Mouse (Mus musculus) ovary, postnatal 10 days (tissue): ENCODE results near the gene Mgarp.
A peak's percentile ranks its signal among the peaks of the same experiment; 100 is the strongest.
"Not testable (repeated sequence)": the region's sequence is repeated elsewhere in the genome, so short reads cannot be mapped to it uniquely, and the experiment has no call there.

Source experiments
- DNase-seq: peaks from one replicate; pipeline ENCODE4 v3.0.0; 2022; ENCODE audit warnings: low spot score

Mgarp gene

DNA sequence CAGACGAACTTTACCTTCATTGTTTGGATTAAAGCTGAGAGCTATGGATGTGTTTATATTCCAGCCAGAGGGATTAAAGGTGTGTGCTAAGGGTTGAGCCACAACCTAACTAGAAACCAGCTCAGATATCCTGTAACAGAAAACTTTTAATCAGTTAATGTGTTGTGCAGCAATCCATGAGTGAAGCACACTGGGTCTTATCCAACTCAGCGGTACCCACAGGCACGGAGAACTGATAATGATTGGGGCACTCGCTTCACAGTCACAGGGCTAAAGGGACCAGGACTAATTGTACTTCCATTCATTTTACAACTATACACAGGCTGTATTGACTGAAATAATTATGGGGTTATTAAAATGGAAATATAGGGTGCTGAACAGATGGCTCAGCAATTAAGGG lies 29.6 kb downstream of the Mgarp start:
- DNase-seq: no peak

DNA sequence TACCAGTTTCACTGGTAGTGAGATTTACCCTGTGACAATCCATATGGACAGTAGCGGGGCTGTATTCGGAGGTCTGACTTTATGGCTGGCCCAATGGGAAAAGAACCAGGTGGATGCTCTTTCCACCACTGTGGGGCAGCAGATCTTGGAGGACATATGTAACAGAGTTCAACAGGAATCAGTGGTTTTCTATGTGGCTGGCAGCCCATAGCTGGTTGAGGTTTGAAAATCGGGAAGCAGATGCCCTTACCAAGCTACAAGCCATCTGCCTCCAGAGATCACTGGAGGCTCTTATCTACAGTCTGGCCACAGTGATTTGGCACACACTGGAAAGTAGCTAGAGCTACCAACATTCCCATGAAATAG lies 31.0 kb downstream of the Mgarp start:
- no peak for DNase-seq

DNA sequence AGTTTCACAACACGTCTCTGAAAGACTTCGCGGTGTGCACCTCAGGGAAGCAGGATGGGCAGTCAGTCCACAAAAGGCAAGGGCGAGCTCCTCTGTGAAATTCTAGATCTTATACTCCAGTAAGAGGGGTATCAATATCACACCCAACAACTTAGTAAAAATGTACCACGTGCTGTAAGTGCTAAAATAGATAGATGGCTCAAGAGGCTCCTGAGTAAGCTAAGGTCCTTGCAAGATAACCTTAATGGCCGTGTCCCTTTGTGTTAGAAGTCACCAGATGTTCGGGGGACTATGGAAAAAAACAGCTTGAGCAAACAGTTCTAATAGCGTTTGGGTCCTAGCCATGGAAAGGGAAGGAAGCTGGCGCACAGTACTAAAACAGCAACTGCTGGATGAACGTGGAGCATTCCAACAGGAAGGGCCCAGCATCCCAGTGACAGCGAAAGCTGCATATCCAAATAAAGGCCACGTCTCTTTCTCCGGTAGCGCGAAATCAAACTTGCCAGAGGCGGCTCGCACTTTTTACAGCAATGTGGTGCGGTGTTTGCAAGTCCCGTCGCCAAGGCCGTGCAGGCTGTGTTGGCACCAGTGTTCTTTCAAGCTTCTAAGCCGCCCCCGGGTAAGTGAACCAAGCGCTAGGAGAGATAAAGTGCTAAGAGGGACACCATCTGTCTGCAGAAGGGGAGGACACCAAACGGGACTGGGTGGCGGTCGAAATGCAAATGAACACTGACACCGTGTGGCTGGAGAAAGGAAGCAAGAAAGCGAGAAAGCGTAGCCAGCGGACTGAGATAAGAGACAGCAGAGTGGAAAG lies 31.6 kb downstream of the Mgarp start:
- DNase-seq: peak; percentile 41

DNA sequence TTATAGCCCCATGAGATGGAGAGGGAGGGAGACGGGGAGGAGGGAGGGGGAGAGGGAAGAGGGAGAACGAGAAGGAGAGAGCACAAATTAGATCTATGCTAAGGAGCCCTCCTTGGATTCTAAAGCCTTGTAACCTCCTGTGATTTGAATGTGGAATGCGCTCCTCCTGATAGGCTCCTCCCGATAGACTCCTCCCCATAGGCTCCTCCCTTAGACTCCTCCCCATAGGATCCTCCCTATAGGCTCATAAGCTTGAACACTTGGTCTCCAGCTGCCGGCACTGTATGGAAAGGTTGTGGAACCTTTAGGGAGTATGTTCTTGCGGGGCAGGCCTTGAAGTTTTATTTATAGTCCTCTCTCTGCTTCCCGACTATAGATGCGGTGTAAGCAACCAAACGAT lies 35.5 kb downstream of the Mgarp start:
- no peak for DNase-seq

DNA sequence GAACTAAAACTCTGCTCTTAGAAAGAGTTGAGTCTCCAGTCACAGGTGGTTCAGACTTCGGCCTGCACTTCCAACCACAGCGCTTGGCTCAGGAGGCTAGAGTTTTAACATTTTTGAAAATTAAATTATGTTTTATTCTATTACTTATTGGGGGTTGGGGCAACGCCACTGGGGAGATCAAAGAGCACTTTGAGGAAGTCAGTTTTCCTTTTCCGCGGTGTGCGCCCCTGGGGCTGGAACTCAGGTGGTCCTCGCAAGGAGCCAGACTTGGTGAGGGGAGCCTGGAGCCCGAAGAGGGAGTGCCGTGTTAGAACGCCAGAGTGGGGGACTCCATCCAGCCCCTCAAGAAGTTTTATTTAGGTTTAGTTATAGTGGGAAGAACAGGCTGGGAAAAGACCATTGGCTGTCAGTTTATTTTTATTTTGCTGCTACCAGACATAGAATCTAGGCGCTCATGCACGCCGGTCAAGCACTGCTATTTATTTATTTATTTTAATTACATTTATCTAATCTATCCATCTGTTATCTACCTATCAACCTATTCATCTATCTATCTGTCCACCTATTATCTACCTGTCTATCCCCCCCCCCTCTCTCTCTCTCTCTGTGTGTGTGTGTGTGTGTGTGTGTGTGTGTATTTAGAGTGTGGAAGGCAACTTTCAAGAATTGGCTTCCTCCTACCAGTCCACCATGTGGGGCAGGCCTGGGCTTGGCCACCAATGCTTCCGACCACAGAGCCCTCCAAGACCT lies 36.8 kb downstream of the Mgarp start:
- no peak for DNase-seq

DNA sequence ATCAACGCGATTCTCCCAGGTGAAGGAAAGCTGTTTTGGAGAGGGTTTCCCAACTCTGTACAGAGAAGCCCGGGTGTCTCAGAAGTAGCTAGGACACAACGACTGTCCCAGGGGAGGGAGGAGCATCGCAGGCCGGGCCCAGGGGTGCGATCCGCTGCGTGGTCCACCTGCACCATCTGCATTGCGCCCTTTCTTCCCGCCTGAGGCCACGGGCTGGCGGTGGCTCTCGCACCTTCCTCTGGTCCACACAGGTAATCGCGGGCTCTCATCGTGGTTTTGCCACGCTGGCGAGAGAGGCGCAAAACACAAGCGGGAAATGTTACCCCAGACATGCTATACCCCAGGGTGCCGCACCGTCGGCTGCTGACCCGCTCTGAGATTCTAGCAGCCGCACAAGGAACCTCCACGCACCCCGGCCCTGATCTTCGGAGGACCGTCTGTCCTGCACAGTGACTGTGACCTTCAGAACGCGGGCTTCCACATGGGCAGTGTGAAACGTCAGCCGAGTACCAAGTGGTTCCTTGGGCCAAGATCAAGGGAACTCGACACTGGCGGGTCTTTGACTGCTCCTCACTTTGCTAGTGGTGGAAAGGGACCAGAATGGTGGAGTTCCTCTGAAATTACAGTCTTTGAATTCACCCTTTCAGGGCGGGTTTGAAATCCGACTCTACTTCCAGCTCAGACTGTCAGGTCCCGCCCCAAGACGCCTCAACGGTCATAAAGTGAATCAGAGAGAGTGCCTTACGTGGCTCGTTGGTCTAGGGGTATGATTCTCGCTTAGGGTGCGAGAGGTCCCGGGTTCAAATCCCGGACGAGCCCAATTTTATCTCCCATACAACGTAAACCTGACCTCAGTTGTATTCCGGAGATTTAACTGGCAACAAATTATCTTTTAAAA lies 37.6 kb downstream of the Mgarp start:
- peak; percentile 76 for DNase-seq

DNA sequence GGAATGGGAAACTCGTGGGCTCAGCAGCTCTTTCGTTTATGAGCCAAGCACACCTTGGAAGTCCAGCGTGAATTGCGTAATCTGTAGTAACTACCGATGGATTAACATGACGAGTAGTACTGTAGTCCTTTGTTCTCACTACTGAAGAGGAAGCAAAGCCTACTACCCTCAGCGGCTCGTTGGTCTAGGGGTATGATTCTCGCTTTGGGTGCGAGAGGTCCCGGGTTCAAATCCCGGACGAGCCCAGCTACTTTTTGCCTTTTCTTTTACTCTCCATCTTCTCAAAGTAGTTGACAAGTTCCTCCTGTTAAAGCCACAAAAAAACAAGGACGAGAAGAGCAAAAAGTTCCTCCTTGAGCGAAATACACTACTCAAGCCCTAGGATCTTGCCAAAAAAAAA lies 38.4 kb downstream of the Mgarp start:
- DNase-seq: peak; percentile 68

DNA sequence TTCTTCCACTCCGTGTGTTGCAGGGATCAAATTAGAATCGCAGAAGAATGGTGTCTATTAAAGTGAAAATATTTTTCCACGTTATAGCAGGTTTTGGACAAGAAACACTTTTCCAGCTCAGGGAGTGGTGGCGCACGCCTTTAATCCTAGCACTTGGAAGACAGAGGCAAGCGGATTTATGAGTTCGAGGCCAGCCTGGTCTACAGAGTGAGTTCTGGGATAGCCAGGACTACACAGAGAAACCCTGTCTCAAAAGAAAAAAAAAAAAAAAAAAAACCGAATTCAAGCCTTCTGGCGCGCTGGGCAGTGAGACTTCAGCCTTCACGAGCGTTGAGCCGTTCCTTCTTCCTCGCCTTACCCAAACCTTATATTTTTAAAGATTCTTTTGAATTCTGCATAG lies 38.9 kb downstream of the Mgarp start:
- no peak for DNase-seq

DNA sequence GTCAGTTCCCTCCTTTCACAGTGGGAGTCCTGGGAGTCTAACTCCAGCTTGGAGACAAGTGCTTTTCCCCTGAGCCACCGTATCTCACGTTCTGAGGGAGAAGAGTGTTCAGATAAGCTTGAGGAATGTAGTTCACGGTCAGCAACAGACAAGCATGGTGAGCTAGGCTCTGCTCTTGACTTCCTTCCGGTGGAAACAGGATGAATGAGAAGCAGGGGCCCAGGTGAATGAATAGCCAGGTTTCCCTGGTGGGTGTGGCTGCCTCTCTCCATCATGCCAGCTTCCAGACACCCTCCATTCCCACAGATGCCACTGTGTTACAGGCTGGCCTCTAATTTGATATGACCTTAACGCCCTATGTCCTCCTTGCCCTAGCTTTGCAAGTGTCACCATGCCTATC lies 39.5 kb downstream of the Mgarp start:
- no peak for DNase-seq

DNA sequence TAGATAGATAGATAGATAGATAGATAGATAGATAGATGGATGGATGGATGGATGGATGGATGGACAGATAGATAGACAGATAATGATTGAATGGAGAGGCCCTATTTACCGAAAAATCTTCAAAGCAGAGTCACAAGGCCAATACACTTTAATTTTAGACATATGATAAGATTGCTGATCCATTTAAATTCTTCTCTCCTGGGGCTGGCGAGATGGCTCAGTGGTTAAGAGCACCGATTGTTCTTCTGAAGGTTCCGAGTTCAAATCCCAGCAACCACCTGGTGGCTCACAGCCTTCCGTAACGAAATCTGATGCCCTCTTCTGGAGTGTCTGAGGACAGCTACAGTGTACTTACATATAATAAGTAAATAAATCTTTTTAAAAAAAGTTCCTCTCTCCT lies 41.6 kb downstream of the Mgarp start:
- not testable (repeated sequence) for DNase-seq

DNA sequence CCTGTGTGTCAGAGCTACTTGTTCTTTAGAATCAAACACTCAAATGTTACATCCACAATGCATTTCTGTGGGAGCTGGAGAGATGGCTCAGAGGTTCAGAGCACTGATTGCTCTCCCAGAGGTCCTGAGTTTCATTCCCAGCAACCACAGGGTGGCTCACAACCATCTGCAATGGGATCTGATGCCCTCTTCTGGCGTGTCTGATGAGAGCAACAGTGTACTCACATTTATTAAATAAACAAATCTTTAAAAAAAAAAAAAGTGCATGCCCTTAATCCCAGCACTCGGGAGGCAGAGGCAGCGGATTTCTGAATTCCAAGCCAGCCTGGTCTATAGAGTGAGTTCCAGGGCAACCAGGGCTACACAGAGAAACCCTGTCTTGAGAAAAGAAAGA lies 42.5 kb downstream of the Mgarp start:
- DNase-seq: no peak

DNA sequence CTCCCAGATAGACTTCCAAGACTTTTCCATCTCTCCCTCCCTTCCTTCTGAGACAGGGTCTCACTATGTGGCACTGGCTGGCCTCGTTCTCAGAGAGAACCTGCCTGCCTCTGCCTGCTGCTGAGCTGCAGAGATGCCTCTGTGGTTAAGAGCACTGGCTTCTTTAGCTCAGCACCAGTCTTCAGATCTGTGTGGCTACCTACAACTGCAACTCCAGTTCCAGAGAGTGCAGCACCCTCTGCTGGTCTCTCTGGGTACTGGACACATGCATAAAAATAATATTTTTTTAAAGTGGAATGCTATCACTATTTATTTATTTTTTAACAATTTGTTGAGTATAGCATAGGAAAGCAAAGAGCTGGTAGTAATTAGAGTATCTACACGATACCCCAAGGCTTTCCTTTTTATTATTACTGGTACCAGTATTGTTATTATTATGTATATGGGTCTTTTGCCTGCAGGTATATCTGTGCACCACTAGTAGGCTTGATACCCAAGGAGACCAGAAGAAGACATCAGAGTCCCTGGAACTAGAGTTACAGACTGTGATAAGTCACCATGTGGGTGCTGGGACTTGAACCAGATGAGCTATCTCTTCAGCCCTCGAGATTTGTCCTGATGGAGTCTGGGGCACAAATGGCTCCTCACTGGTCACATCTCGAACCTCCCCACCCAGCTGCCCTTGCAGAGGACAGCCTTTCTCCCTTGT lies 43.1 kb downstream of the Mgarp start:
- no peak for DNase-seq

DNA sequence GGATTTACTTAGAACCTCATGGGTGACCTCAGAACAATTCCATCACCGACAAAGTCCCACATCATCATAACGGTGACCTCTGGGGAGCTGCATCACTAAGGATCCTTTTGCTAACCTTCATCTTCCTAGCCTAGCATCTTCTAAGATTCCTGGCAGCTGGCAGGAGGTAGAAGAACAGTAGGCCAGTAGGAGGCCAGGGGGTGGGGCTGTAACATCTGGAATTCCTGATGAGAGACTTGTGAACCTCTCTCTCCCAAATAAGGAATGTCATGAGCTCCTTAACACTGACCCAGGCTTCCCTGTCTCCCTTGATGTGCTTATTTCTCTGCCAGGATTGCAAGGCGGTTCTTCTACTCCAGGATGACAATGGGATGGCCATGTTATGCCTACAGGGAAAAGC lies 45.7 kb downstream of the Mgarp start:
- no peak for DNase-seq

DNA sequence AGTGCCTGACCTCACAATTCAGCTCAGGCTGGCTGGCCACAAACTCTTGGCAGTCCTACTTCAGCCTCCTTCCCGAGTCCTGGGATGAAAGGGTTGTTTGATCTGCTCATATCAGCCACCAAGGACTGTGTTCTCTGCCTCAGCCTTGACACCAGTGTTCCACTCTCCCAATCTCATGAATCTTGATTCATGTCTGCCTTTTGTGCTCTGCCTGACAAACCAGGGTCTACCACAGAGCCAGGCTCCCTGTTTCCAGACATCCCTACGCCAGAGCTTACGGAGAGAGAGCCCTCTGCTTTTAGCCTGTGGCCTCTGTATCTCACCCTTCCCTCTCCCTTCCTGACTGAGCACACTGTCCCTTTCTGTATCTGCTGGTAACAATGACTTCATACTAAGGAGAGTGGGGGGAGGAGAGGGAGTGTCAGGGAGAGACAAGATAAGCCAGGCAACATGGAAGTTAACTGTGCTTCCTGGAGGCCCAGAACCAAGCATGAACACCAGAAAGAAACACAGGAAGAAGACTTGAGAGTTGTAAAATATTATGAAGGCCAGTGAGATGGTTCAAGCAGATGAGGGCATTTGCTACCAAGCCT lies 47.8 kb downstream of the Mgarp start:
- DNase-seq: no peak

DNA sequence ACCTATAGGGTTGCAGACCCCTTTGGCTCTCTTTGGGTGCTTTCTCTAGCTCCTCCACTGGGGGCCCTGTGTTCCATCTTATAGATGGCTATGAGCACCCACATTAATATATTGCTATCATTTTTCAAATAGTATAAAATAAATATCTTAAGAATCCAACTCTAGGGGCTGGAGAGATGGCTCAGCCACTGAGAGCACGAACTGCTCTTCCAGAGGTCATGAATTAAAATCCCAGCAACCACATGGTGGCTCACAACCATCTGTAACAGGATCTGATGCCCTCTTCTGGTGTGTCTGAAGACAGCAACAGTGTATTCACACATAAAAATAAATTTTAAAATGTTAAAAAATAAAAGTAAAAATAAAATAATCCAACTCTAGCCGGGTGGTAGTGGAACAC lies 51.5 kb downstream of the Mgarp start:
- DNase-seq: not testable (repeated sequence)

DNA sequence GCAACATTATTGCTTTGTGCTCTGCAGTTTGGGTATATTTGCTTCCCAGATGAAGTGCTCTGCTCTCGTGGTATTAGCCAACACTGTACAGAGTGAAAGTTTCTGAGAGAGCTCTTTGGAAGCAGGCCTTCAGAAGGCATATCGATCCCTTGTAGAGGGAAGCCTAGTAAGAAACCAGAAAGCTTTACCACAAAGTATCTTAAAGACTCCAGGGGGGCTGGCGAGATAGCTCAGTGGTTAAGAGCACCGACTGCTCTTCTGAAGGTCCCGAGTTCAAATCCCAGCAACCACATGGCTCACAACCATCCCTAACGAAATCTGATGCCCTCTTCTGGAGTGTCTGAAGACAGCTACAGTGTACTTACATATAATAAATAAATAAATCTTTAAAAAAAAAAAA lies 52.4 kb downstream of the Mgarp start:
- not testable (repeated sequence) for DNase-seq

DNA sequence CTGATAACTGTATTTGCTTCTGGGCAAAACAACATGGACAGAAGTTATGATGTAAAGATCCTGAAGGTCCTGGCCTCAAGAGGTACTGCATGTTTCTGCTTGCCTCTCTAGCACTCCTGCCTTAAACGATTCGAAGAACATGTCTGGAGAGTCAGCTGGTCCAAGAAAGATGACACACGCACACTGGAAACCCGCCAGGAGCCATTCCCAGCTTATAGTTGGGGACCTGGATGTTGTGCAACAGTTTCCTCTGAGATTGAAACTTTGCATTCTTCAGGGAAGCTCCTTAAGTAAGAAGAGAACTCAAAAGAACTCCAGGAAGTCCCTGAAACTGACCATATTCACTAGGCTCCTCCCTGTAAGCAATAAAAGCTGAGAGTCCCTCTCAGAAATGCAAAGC lies 53.3 kb downstream of the Mgarp start:
- DNase-seq: no peak

DNA sequence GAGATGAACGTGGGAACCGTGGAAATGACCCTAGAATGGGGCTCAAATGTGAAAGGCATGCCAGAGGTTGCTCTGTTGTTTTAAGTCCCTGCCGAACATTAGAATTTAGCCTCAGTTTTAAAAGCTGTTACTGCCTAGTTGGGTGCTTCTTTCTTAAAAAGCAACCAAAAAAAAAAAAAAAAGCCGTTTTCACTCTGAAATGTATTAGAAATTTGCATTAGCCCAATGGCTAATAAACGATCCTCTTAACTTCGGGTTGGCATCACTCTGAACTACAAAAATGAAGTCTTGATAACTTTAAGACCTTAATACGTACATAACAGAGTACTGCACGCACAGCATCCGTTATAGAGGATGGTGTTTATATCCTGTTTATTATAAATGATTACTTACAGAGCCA lies 54.4 kb downstream of the Mgarp start:
- DNase-seq: no peak

DNA sequence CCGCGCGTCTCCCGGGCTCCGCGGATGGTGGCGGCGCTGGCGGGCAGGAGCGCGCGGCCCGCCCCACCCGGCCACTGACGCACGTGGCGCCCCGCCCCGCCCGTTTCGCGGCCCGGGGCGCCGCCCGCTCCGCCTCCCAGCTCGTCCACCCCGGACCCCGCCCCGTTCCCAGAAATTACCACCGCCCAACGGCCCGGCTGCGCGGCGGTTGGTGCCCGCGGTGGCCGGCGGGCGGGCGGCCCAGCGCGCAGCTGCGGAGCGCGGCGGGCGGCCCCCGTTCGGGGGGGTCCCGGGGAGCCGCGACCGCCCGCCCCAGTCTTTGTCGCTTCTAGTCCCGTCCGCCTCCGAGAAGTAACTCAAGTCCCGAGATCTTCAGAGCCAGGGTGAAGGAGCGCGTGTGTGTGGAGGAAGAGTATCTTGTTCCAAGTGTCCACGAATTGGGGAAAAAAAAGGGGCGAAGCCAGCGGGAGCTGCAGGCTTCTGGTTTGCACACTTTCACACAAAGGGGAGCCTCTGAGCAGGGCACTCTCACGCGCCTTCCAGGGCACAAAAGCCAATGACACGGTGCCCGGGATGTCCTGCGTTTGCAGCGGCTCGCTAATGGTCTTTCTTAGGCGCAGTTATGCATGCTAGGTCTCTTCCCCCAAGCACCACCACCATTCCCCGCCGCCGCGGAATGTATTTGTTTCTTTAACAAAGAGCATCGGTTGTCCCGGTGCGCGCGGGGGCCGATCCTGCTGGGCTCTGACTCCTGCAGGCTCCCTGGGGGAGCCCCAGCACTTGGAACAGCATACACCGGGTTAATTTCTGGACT lies 55.1 kb downstream of the Mgarp start:
- peak; percentile 39 for DNase-seq

DNA sequence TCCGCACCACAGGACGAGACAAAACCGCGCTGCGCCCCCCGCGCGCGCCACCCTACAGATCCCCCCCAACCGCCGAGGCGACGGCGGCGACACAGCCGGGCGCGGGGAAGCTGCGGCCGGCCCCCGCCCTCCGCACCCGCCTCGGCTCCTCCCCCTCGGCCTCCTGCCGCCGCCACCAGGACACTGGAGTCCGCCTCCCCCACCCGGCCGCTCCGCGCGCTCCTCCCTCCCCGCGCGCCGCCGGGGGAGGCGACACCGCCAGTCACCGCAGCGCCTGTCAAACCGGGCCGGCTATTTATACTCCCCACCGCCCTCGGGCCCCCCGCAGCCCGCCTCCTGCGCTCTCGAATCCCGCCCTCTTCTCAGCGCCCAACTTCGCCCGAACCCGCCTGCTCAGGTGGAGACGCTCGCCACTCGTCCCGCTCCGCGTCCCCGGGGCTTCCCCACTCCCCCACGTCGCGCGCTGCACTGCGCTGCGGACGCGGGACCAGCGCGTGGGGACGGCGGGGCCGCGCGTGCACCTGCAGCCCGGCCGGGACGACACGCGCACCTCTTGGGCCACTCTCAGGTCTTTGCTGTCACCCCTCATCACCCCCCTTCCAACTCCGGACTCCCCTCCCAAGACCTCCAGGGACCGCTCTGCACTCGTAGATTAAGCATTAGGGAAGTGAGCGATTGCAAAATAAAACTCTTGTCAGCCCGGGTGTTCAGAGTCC lies 55.8 kb downstream of the Mgarp start, which contains the start of gene Elf2:
Elf2 (minus strand) TSS at position 112 of the 716 bp plus-strand sequence.
- DNase-seq: peak; percentile 64
